Mouse (Mus musculus): ENCODE measurements at regions not wholly inside any gene's neighbourhood (a gene's known extent, or its start where the extent isn't known, plus 50 kb on each side); places are given as distances from the start of the nearest gene placed in this dataset.

- TF ChIP-seq CTCF (IDR thresholded peaks at IDR 0.05; ENCODE audit: low read depth) (no peak), EP300 (IDR thresholded peaks at IDR 0.05; ENCODE audit: low read depth) (no peak)
These were observed 99.7 kb upstream of the Spdye4c start for GRCm38 (mm10) chr2:128491217-128491877.
